In the genomic region with DNA sequence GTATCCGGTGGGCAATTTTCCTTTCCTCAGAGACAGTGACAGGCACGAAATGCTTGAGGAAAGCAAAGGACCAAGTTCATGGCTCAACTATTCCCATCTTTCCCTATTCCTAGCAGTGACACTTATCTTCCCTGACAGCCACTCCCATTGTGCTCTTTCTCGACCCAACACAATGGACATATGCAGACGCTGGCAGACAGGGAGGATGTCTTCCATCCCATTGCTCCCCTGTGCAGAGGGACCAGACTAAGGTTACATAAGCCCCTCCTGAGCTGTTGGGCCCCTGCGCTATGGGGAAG, we compare ENCODE assay signal across 7 mouse cellular contexts. TPM values are rescaled to one million over a fixed set of nuclear protein-coding genes. Genes with fewer than 3 reads are reported as not detected.
DNase-seq lines count a peak whose midpoint lies in the region; ATAC-seq and TF ChIP-seq lines count a peak whose summit lies in the region.

No protein-coding gene starts in this region.

- H3K4me1 ChIP-seq in kidney, postnatal 0 days (replicated peaks; ENCODE audit: insufficient read depth, low read length) = peaks cover 3% of the 10 kb centered on the region; the same call in 1 of the 2 replicates
- peaks cover 6% of the 10 kb centered on the region; the same call in 1 of the 2 replicates for H3K4me1 ChIP-seq in forebrain, embryonic 14.5 days (ENCODE audit: control insufficient read depth, insufficient read depth, low read length)
- peaks cover 6% of the 10 kb centered on the region for H3K4me1 ChIP-seq in limb, embryonic 12.5 days (replicated peaks)
- peaks cover 7% of the 10 kb centered on the region; the same call in 1 of the 2 replicates for H3K4me1 ChIP-seq in thymus, adult 2 months (replicated peaks; ENCODE audit: control insufficient read depth, insufficient read depth, low read length)

- 45% methylated on average over 5 of the region's 5 CpGs for WGBS in kidney, postnatal 0 days
- WGBS in forebrain, embryonic 14.5 days = 37% methylated on average over 5 of the region's 5 CpGs
- WGBS in limb, embryonic 12.5 days = 45% methylated on average over 5 of the region's 5 CpGs
- WGBS in thymus, adult 2 months = 54% methylated on average over 5 of the region's 5 CpGs

- no peak for DNase-seq in kidney, postnatal 0 days (ENCODE audit: low spot score)
- DNase-seq in kidney, postnatal 4 days = no peak
- no peak for DNase-seq in forebrain, embryonic 14.5 days (ENCODE audit: low spot score)
- DNase-seq in retina, postnatal 1 day = peak; percentile 59
- DNase-seq in natural killer cell, adult 2 months (ENCODE audit: low spot score in 2 of 2) = no peak
- no peak for DNase-seq in thymus, adult 2 months

- H3K27me3 ChIP-seq in kidney, postnatal 0 days (ENCODE audit: insufficient read depth, low read length) = peaks cover 3% of the 10 kb centered on the region; the same call in 1 of the 2 replicates
- H3K27me3 ChIP-seq in forebrain, embryonic 14.5 days (replicated peaks; ENCODE audit: control insufficient read depth, insufficient read depth, low read length) = no peaks in the 10 kb centered on the region
- H3K27me3 ChIP-seq in limb, embryonic 12.5 days = peaks cover 42% of the 10 kb centered on the region
- H3K27me3 ChIP-seq in thymus, adult 2 months (ENCODE audit: control insufficient read depth, insufficient read depth, low read length) = peaks cover 13% of the 10 kb centered on the region; the same call in 1 of the 2 replicates

- ATAC-seq in kidney, postnatal 0 days (replicated peaks; ENCODE audit: low FRiP score, low read depth) = no peak
- ATAC-seq in forebrain, embryonic 14.5 days = no peak
- ATAC-seq in limb, embryonic 12.5 days (ENCODE audit: insufficient number of reproducible peaks, insufficient read depth, low FRiP score, low TSS enrichment, low read depth) = no peak

- no peak overlapping the region for H3K9ac ChIP-seq in kidney, postnatal 0 days (ENCODE audit: low read depth, low read length)
- peak overlapping the region; percentile 87 for H3K9ac ChIP-seq in forebrain, embryonic 14.5 days (ENCODE audit: low read length)
- no peak overlapping the region for H3K9ac ChIP-seq in limb, embryonic 12.5 days (replicated peaks)

- H3K36me3 ChIP-seq in kidney, postnatal 0 days (ENCODE audit: insufficient read depth, low read length) = no peaks in the 10 kb centered on the region
- peaks cover 8% of the 10 kb centered on the region; the same call in 1 of the 2 replicates for H3K36me3 ChIP-seq in forebrain, embryonic 14.5 days (ENCODE audit: control insufficient read depth, insufficient read depth, low read length)
- H3K36me3 ChIP-seq in limb, embryonic 12.5 days = no peaks in the 10 kb centered on the region
- H3K36me3 ChIP-seq in thymus, adult 2 months (ENCODE audit: control insufficient read depth, insufficient read depth, low read length) = no peaks in the 10 kb centered on the region

- no peak for TF ChIP-seq CTCF in kidney, postnatal 0 days (IDR thresholded peaks at IDR 0.05; ENCODE audit: low read depth)
- no peak for TF ChIP-seq CTCF in thymus, adult 2 months (IDR thresholded peaks at IDR 0.05; ENCODE audit: borderline replicate concordance, control insufficient read depth, extremely low read depth, insufficient read depth, low read length, poor library complexity)

- H3K4me2 ChIP-seq in kidney, postnatal 0 days (ENCODE audit: low read length) = peak overlapping the region; percentile 96
- H3K4me2 ChIP-seq in forebrain, embryonic 14.5 days (ENCODE audit: low read length) = peak overlapping the region; percentile 76
- peak overlapping the region; percentile 97 for H3K4me2 ChIP-seq in limb, embryonic 12.5 days

- H3K27ac ChIP-seq in kidney, postnatal 0 days = no peak overlapping the region
- peak overlapping the region; percentile 63; the same call in 1 of the 2 replicates for H3K27ac ChIP-seq in forebrain, embryonic 14.5 days (ENCODE audit: low read depth, low read length)
- H3K27ac ChIP-seq in limb, embryonic 12.5 days = no peak overlapping the region
- H3K27ac ChIP-seq in thymus, adult 2 months (ENCODE audit: control insufficient read depth, insufficient read depth, low read length) = no peak overlapping the region

- no peak overlapping the region for H3K4me3 ChIP-seq in kidney, postnatal 0 days (replicated peaks; ENCODE audit: low read depth, low read length)
- peak overlapping the region; percentile 83 for H3K4me3 ChIP-seq in forebrain, embryonic 14.5 days (ENCODE audit: low read depth, low read length)
- H3K4me3 ChIP-seq in limb, embryonic 12.5 days (replicated peaks) = peak overlapping the region; percentile 70
- H3K4me3 ChIP-seq in thymus, adult 2 months (ENCODE audit: control insufficient read depth, insufficient read depth, low read length) = no peak overlapping the region

- H3K9me3 ChIP-seq in kidney, postnatal 0 days (replicated peaks; ENCODE audit: low read length) = no peaks in the 10 kb centered on the region
- H3K9me3 ChIP-seq in forebrain, embryonic 14.5 days (replicated peaks; ENCODE audit: control insufficient read depth, low read length) = no peaks in the 10 kb centered on the region
- no peaks in the 10 kb centered on the region for H3K9me3 ChIP-seq in limb, embryonic 12.5 days

- TF ChIP-seq POLR2A in thymus, adult 2 months (IDR thresholded peaks at IDR 0.05; ENCODE audit: control insufficient read depth, extremely low read depth, insufficient read depth, low read length, poor library complexity) = no peak

RNA-seq across cellular contexts. Expression of gene Bsn, which starts 0.7 kb away (rescaled TPM):
- 0.25 and 0.31 TPM in 2 replicates for polyA plus RNA-seq in kidney, postnatal 0 days (2015; fragmentation: Nextera tagmentation; extraction: Ambion mirVana)
- 5.3 and 6.6 TPM in 2 replicates for polyA plus RNA-seq in forebrain, embryonic 14.5 days (2014; fragmentation: Nextera tagmentation; extraction: Ambion mirVana)
- 1.1 and 1.2 TPM in 2 replicates for polyA plus RNA-seq in limb, embryonic 12.5 days (2016; fragmentation: Nextera tagmentation; extraction: Ambion mirVana)
- 2.6 and 4.3 TPM in 2 replicates for polyA plus RNA-seq in thymus, adult 2 months (2012; rRNA removed)

Comparison
In these comparisons a context has a peak if more than half of its experiments do, and no peak if none do; other contexts are left out.
1. H3K4me3 ChIP-seq: peak in forebrain, embryonic 14.5 days (single experiment) and limb, embryonic 12.5 days (single experiment); none in kidney, postnatal 0 days (single experiment) and thymus, adult 2 months (single experiment).
2. Peak in every context shown above with its lines, with median percentiles within 50 percentile points of each other: H3K4me2 ChIP-seq.